Mouse (Mus musculus) thymus, adult 18-20 months (tissue): Measurements from ENCODE around the gene Bcam.

Experiments
- DNase-seq, 2 experiments: peaks; one replicate each; pipeline ENCODE4 v3.0.0; 2022; ENCODE audit warnings: mixed read lengths in 2 of 2

Bcam gene

DNA sequence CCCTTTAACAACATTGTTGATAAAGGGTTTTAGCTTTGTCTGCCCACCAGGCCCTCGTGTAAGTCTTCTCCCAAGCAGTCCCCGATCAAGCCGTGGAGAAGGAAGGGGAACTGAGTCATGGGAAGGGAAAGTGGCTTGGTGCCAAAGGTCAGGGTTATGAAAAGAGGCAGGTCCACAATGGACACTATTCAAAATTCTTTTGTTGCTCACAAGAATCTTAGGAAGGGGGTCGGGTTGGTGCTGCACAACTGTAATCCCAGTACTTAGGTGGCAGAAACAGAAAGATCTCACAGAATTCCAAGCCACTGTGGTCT lies 19.8 kb downstream of the Bcam start:
- no peak for DNase-seq

DNA sequence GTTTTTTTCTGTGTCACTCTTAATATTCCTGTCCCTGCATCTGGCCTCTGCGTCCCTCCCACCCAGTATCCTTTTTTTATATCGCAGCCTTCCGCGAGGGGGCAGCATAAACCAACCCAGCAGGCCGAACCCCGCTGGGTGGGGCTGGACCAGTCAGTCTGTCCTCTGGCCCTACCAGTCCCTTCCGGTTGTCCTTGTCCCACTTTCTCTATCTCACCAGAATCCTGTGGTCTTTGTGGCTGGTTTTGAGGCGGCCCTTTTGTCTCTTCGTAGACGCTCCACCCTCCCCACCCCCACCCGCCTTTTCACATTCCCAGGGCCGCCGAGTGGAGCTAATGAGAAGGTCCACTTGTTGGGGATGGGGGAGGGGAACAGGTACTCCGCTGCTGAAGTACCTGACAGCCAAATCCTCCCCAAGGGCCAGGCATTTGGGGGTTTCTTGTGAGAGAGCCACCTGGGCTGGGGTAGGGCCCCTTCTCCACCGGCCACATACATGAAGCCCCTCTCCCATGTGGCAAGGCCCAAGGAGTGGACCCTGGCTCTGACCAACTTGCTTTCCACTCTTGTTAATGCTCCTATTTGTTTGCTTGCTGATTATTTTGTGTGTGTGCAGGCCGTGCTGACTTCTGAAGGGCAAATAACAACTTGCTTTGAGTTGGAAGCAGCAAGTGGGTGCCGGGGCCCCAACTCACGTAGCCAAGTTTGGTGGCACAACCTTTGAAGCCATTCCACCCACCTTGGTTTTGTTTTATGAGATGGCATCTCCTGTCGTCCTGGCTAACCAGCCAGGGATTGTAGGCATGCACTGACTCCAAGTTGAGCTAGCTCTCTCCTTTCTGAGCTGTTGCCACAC lies 20.4 kb downstream of the Bcam start, which contains the start of gene Nectin2:
Gene Nectin2, minus strand, starts transcription at position 267 of the 853 bp plus-strand sequence.
- peak; percentile 22 to 28 for DNase-seq

DNA sequence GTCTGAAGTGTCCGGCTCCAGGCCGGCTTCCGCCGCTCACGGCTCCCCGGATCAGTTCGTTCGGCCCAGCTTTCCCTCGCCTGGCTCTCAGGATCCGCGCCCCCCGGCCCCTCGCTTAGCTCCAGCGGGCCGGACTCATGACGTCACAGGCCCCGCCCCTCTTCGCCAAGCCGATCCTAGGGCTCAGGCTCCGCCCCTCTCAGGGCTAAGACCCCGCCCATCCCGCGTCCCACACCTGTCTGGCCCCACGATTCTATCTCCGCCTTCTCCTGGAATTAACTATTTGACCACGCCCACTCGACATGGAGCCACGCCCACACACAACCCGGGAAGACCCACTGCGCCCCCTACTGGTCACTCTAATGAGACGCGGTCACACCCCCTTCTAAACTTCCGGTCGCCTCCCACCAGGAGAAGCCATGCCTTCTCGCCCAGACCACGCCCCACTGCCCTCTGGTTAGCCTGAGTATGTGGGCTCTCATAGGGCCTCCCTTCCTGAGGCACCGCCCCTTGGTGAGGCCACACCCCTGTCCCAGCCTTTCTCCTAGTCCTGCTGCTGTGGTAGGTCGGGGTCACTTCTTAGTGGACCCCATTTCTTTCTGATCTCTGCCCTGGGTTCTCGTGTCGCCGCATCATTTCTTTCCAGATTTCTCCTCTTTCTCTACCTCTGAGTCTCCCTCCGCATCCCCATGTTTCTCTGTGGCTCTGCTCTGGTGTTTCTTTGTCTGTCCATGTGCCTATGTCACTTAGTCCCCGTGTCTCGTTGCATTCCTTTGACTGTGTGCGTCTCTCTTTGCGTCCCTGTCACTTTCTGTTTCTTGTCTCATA lies 21.2 kb downstream of the Bcam start:
- peak; percentile 47 to 62 for DNase-seq

DNA sequence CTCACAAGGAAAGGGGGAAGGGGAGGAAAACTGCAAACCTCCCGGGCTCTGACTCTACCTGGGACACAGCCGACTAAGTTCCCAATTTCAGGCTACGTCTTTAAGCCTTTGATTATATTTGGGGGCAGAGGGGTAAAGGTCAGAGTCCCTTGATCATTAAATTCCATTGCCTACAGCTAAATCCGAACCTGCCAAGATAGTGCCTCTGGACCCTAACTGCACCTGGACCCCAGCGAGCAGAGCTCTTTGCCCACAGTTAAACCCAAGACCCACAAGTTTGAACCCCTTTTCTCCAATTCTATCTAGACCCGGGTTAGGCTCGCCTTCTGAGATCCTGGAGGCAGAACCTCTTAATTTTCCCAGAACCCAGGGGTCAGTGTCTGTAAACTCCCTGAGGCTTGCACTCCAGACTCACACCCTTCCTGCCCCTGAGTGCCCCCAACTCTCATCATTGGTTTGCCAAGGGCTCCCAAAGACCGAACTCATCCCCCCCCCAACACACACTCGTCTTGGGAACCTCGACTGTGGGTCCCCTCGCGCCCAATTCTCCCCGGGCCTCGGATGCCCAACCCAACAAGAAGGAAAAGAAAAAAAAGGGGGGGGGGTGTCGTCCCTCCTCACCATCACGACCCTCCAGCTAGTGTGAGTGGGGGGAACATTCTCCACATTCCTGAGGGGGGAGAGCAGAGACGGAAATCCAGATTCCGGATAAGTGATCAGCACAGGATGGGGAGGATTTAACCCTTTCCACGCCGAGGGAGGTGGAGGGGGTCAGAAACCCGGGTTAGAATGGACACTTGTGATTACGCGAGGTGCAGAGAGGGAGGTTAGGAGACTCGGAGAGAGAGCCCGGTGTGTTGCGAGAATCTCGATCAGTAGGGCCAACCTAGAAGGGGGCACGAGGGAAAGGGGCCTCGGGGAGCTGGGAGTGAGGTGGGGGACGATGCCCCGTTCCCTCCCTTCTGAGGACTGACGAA lies 22.3 kb downstream of the Bcam start:
- DNase-seq: no peak

DNA sequence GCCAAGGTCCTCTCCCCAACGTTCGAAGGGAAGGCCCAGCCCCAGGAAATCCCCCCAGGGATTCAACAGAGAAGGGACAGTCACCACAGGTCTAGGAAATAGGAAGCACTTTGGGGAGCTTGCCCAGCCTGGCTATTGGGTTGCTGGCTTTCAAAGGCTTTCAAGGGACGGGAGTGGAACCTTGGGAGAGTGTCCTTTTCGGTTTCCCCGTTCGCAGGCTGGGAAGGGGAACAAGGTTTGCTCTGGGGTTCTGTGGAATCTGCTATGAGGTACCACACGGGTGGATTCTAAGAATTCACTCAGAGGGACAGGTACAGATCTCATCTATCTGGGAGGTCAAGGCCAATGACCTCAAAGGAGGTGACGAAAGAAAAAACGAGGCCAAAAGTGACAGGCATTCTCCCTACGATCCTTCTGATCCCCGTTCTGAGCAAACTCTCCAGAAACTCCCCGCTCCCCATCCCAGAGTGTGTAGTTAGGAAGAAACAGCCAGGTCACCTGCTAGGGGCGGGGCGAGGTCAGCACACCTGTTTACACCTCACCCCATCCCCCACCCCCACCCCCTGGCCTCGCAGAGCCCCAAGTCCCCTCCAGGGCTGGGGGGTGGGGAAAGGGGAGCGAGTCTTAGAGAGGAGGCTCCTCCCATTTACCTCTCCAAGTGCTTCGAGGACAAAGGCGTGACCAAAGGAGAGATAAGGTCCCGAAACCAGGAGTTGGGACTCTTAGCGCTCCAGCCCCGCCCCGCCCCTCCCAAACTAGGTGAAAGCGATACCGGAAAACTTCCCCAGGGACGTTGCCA lies 23.2 kb downstream of the Bcam start:
- no peak for DNase-seq

DNA sequence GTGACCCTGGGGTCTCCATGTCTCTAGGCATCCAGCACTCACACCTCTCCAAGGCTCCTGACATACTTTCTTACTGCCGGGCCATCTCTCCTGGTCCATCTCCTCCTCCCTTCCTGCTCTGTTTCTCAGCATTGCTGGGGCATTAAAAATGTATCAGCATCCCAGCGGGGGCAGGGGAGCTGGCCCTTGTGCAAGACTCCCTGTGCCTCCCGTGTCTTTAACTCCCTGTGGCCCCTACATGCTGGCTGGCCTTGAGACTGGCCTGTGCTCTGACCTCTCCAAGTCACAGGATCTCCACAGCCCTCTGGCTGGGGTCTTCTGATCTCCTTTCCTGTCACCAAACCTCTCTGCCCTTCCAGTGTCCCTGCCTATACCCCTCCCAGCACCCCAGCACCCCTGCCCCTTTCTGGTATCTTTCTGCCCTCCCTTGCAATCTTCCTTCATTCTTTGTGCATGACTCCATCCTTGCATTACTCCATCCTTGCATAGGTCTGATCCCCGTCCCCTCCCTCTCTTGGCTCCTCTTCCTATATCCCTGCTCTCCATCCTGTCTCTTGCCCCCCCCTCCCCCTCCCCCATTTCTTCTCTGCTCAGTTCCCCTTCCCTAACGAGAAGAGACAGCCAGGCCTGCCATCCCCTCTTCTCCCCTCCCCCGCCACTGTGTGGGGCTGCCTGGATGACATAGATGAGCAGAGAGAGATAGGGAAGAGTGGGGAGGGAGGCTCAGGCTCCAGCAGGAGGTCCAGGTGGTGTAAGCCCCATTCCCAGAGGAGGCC lies 24.2 kb downstream of the Bcam start:
- DNase-seq: no peak

DNA sequence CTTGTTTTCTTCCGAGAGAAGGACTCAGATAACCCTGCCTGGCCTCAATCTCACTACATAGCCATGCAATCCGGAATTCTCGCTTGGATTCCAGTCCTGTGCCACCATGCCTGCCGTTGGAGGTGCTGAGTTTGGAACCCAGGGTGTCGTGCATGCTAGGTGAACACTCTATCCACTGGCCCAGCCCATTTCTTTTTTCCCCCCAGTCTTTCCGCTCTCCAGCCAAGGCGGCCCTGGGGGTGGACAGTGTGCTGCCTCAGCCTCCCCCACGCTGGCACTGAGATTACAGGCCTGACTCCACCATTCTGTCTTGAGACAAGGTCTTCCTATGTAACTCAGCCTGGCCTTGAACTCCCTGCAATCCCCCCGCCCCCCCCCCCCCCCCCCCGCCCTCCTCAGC lies 24.8 kb downstream of the Bcam start:
- no peak for DNase-seq

DNA sequence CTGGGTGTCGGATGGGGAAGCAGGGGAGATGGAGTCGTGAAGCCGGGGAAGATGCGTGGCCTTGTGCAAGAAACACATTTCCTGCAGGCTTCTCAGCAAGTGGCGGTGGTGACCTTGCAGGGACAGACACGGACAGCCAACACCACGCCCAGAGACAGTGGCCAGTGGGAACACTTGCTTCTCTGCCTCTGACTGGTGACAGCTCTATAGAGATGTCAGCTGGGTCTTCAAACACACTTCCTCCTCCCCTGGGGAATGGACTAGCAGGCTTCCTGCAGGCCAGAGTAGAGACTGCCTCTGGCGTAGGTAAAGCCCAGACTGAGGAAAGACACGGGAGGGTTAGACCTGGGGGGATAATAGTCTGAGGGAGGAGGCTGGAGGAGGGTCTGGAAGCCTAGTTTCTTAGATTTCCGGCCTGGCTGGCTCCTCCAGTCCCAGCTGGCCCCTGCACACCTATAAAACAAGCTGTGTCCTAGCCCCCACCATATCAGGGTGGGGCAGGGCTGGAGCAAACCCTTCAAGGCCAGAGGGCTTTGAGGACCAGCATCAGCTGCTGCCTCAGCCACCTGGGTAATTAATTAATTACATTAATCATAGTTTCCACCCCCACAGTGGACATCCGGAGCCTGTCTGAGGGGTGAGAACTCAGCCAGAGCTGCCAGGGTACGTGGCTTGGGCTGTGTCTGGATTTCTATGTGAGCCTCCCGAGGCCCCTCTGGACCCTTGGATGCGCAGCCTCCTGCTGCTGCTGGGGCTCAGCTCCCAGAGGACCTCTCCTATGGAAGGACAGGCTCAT lies 26.0 kb downstream of the Bcam start:
- no peak for DNase-seq

DNA sequence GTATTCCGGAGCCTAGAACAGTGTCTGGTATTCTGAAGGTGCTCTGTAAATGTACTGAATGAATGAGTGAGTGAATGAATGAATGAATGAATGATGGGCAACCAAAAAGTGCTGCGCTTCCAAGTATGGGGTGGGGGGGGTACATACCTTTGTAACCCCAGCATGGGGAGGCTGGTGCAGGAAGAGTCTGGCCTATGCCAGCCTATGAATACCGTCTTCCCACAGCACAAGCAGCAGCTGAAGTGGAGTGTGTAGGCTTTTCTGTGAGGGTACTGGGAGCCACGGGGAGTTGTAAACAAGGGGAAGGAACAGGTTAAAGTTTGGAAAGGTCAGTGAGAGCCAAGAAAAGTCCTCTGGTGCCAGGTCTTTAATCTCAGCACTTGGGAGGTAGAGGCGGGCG lies 27.0 kb downstream of the Bcam start:
- DNase-seq: no peak

DNA sequence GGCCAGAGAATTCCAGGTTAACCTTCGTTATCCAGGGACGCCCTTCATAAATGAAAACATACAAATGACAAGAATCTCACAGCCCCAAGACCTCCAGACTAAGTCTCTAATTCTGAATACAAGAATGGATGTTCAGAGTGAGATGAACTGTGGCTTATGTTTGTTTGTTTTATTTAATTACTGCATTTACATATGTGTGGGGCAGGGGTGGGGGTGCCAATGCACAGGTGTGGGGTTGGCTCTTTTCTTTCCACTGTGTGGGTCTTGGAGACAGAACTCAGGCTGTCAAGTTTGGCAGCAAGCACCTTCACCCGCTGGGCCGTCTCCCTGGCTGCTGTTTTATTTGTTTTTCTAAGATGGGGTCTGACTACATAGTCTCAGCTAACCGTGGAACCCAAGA lies 28.3 kb downstream of the Bcam start:
- DNase-seq: no peak

DNA sequence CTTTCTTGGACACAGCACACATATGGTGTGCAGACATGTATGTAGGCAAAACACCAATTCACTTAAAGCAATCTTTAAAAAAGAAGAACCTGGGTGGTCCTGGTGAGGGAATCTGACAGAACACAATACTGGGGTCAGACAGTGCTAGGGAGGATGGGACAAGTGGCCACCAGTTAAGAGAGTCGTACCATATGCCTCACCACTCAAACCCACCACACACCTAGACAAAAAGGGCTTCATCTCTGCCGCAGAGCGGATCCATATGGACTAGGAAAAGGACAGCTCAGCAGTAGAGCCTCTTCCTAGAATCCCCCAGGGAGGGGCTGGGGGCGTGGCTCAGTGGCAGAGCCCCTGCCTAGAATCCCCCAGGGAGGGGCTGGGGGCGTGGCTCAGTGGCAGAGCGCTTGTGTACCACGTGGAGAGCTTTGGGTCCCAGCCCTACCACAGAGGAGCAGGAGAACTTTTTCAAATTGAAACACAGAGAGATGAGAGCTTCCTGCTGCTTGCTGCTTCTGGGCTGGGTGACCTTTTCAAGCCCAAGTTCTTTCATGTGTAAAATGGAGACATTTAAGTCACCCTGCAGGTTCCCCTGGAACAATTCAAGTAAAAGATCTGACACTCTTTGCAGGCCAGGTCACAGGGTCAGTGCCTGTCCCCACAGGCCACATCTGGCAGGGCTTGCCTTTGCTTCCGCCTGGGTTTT lies 29.3 kb downstream of the Bcam start:
- DNase-seq: no peak

DNA sequence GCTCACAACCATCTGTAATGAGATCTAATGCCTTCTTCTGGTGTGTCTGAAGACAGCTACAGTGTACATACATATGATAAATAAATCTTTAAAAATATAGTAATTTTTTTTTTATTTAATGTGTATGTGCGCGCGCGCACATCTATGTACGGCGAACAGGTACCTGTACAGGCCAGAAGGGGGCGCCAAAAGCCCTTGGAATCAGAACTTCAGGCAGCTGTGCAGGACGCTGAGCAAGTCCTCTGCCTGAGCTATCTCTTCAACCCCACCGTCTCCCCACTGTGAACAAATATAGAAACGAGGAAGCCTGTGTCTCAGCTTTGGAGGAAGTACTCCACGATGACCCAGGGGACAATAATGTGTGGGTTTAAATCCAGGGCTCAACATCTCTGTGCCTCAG lies 30.5 kb downstream of the Bcam start:
- DNase-seq: no peak

DNA sequence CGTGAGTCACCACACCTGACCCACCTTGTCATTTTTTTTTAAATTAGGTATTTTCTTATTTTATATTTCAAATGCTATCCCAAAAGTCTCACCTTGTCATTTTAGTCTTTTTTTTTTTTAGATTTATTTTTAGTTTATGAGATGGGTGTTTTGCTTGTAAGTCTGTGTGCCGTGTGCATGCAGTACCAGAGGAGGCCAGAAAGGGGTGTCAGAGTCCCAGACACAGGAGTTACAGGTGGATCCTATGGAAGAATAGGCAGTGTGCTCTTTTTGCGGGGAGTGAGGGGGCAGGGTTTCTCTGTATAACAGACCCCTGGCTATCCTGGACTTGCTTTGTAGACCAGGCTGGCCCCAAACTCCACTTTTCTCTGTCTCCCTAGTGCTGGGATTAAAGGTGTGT lies 32.0 kb downstream of the Bcam start:
- no peak for DNase-seq

DNA sequence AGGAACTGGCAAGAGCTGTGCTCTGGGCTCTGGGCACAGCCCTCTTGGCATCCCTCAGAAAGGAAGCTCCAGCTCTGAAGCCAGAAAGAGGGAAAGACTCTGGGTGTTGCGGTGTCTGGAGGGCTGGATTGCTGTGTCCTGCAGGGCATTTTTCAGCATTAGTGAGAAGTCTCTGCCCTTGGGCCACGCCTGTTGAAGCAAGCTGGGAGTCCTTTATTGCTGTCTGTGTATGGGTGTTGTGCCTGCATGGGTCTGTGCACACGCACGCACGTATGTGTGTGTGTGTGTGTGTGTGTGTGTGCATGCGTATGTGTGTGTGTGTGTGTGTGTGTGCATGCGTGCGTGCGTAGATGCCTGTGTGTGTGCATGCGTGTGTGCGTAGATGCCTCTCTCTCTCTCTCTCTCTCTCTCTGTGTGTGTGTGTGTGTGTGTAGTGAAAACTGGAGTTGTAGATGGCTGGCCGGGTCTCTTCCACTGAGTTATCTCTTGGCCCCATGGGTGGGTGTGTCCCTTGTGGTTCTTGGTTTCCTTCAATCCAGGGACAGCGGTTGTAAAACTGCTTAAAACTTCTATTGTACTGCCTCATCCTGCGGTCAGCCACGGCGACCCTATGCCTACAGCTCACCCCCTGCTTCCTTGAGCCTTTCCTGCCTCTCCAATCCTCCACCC lies 34.3 kb downstream of the Bcam start:
- DNase-seq: no peak

DNA sequence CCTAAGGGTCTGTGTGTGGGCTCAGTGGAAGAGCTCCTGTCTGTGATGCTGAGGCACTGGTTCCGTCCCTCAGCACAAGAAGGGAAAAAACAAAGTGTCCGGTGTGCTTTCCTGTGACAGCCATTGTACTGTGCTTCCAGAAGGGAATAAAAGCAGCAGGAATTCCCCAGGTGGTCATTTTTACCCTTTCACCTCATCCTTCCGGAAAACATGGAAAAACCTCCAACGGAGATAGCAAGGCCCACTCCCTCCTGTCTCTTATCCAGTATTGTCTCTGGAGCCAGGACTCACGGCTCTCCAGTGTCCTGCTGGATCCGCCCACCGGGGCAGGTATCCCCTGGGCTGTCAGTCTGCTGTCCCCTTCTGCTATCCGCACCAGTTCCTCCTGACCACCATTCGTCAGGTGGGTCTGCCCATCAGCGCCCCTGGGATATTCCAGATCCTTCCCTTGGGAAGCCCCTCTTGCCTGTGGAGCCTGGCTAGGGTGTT lies 36.6 kb downstream of the Bcam start:
- DNase-seq: no peak

DNA sequence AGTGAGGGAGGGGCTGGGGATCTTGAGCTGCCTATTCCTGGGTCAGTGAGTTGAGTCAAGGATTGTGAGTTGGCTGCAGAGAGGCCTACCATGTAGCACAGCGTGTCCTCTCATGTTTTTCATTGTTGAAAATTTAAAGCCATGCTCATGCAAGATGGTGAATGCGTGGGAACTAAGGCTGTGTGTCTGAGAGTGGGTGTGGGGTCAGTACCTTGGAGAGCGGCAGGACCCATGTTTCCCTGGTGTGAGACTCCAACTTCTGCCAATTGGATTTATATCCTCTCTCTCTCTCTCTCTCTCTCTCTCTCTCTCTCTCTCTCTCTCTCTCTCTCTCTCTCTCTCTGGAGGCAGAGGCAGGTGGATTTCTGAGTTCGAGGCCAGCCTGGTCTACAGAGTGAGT lies 44.3 kb downstream of the Bcam start:
- no peak for DNase-seq

DNA sequence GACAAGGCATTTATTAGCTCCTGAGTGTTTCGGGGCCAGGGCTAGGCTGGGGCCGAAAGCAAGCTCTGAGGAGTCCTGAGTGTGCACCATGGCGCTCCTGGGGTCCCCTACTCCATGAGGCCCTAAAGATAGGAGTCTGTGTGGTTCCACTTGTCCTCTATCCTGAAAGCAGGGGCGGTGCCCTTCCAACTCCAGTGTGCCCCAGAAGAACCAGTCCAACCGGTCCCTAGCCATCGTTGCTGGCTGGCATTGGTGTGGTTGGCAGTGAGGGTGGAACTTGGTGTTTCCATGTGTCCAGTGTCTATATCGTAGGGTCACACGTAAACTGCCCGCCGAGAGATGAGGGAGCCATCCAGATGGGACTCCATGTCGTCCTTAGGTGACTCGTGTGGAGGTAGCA lies 46.6 kb downstream of the Bcam start:
- DNase-seq: no peak

DNA sequence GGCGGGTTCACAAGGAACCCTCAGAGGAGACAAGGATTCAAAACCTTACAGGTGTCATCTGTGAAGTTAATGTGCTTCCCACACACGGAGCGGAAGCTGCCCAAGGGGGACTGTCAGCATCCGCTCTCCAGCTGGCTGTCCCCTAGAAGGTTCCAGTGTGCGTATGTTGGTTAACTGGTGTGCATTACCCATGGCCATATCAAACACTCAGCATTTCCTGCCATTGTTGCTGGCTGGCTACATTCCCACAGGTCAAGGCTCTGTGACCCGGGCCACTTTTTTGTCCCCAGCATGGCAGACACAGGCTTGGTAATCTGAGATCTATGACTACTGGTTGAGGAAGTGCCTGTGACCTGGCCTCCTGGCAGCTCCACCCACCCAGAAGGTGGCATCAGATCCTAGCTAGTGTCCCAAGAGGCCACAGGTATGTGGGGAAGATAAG lies 48.0 kb downstream of the Bcam start:
- no peak for DNase-seq

DNA sequence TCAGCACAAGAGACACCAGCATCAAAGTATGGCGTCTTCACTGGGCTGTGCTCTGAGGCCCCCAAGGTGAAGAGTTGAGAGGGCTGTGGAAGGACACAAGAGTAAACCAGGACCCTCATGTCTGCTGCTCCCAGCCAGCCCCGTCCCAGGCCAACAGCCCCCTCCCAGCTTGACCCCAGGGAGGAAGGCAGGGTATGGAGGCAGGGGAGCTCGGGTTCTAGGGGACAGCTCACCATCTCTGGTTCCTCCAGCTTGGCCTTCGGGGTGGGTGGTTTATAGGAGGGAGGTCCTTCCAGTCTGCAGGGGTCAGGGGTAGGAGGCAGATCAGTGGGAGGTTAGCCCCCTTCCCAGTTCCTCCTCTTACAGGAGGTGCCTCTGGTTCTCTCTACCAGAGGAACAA lies 51.6 kb downstream of the Bcam start:
- DNase-seq: no peak
